Mouse (Mus musculus) fibroblast of lung, adult 2 months (primary cell): ENCODE data around the gene Flt3.

ENCODE experiments used
- DNase-seq: peaks from one replicate; pipeline ENCODE4 v3.0.0-alpha.2; 2011; ENCODE audit warnings: low read depth

Gene Flt3

GRCm38 (mm10) chr5:147309786-147310185 is 90.5 kb downstream of the Flt3 start:
- DNase-seq: no peak

- DNase-seq: no peak
Measured at GRCm38 (mm10) chr5:147308451-147308850, 91.8 kb downstream of the Flt3 start.

- no peak for DNase-seq
Measured at GRCm38 (mm10) chr5:147307398-147307785, 92.9 kb downstream of the Flt3 start.

- no peak for DNase-seq
Measured at GRCm38 (mm10) chr5:147306638-147307397, 93.5 kb downstream of the Flt3 start, which contains the start of gene Cdx2. TSS of gene Cdx2 (minus strand) at chr5:147307270.

- DNase-seq: no peak
Measured at GRCm38 (mm10) chr5:147305856-147306637, 94.2 kb downstream of the Flt3 start.

- DNase-seq: no peak
Measured at GRCm38 (mm10) chr5:147305166-147305565, 95.1 kb downstream of the Flt3 start.

- no peak for DNase-seq
Measured at GRCm38 (mm10) chr5:147304276-147305155, 95.8 kb downstream of the Flt3 start.

- no peak for DNase-seq
Measured at GRCm38 (mm10) chr5:147302746-147303400, 97.4 kb downstream of the Flt3 start.

GRCm38 (mm10) chr5:147302141-147302540 is 98.1 kb downstream of the Flt3 start:
- no peak for DNase-seq

GRCm38 (mm10) chr5:147301781-147302070 is 98.6 kb downstream of the Flt3 start:
- no peak for DNase-seq

GRCm38 (mm10) chr5:147300917-147301780 is 99.1 kb downstream of the Flt3 start:
- DNase-seq: no peak

GRCm38 (mm10) chr5:147300001-147300363 is 100.3 kb downstream of the Flt3 start:
- no peak for DNase-seq

- DNase-seq: no peak
Measured at GRCm38 (mm10) chr5:147299255-147300000, 100.9 kb downstream of the Flt3 start.

- no peak for DNase-seq
Measured at GRCm38 (mm10) chr5:147297249-147297648, 103.0 kb downstream of the Flt3 start.

- DNase-seq: no peak
Measured at GRCm38 (mm10) chr5:147294121-147294520, 106.2 kb downstream of the Flt3 start.

- no peak for DNase-seq
Measured at GRCm38 (mm10) chr5:147293127-147293910, 107.0 kb downstream of the Flt3 start.

- no peak for DNase-seq
Measured at GRCm38 (mm10) chr5:147292506-147293120, 107.7 kb downstream of the Flt3 start.

- DNase-seq: no peak
Measured at GRCm38 (mm10) chr5:147291764-147292505, 108.4 kb downstream of the Flt3 start.
